Mouse (Mus musculus): ENCODE data around the gene Ip6k1.

Ip6k1 gene

DNA sequence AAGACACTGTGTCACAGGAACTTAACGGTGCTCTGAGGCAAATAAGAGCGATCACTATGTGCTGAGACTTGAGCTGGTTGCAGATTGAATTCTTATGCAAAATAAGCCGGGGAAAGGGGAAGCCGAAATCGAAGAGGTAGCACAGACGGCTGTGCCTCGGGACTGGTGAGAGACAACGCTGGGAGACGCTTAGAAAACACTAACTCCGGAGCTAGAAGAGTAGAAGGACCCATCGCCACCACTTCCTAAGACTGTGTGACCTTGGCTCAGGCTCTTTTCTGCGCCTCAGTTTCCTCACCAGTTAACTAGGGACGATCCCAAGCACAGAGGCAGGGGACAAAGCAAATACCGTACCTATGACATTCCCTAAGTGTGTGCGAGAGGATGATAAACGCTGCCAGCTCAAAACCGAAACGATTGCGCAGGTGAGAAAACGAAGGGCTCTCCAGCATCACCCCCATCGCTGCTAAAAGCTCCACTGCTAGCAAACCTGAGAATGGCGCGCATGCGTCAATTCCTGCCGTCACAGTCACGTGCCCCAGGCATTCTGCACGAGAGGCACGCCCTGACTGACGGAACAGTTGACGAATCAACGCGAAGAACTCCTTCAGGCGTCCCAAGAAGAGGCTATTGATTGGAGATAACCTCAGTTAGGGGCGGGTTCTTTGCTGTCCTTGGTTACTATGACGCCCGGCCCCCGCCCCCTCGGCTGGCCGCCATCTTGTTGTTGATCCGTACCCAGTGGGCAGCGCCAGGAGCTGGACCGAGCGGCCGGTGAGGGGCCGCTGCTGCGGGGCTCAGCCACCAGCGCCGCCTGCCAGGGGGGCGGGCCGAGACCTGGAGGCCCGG, at the start of gene Ip6k1:
Gene Ip6k1 (plus strand): TSS at position 580 of the 849 bp plus-strand sequence.
- peak; percentile 99 for DNase-seq (ENCODE audit: low spot score)

DNA sequence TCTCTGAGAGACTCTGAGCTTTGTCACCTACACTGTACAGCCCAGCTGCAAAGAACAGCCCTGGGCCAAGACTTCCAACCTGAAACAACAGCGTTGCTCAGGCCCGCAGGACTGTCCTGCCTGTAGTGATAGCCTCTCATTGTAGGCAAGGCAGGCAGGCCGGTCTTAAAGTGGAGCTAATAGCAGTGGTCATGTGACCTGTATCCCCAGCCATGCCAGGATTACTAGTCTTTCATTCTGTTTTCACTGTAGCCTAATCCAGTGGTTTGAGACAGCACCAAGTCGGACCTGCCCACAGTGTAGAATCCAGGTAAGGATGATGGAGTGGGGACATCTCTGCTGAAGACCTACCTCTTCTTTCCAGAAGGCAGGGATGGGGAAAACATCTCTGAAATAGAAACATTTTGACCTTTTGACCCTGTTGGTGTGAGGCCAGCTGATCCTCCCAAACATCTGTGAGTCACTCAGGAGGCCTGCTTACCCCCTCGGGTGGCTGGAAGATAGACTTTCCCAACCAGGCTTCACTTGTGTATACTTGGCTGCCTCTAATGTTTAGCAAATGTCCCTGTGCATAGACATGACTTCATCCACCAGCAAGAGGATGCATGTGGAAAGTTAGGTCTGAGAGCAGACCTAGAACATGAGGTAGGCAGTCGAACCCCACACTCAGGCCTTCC, 46.5 kb upstream of the Ip6k1 start:
- DNase-seq (ENCODE audit: low spot score) = no peak

DNA sequence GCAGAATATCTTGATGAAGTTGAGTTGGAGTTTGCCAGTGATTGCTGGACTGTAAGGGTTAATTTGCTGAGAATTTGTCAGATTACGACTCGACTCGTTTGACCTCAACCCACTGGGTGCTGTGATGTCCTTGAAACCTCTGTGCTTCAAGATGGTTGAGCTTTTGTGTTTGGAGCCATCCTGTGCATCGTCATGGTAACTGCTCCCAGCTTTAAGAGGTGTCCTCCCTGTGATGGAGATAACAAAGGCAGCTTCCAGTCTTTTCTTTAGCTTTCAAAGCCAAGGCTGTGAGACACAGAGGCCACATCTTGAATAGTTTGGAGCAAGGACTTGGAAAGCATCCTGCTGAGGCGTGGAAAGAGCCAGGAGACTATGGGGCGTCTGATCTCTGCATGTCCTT, 45.2 kb upstream of the Ip6k1 start:
- no peak for DNase-seq (ENCODE audit: low spot score)

DNA sequence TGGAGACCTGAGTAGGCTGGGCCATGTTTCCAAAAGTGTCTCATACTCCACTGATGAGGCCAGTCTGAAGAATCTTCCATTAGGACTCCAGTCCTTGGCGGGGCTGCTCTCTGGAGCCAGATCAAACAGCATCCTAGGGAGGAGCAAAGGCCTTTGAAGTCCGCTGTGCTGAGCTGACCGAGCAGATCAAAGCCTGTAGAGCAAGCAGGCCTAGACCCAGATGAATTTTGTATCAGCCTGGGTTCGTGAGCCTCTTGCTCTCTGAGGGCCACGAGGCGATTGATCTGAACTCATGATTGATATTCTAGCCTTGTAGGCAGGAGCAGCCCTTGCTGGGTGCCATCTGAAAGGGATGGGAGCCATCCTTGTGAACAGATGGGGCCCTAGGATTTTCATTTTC, 42.4 kb upstream of the Ip6k1 start:
- DNase-seq (ENCODE audit: low spot score) = no peak

DNA sequence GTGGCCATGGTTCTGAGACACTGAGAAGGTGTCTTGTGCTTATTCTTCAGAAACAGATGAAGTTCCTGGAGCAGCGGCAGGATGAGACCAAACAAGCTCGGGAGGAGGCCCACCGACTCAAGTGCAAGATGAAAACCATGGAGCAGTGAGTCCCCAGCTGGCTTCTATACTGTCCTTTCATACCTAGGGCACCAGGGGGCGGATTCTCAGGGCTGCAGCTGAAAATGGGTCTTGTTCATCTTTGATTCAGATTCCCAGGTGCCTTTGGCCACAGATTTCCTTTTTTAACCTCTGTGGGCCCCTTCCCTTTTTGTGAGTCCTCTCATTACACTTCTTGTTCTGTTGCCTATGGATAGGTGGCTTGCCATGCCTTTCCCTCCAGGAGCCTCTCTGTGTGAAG, 41.4 kb upstream of the Ip6k1 start:
- no peak for DNase-seq (ENCODE audit: low spot score)

DNA sequence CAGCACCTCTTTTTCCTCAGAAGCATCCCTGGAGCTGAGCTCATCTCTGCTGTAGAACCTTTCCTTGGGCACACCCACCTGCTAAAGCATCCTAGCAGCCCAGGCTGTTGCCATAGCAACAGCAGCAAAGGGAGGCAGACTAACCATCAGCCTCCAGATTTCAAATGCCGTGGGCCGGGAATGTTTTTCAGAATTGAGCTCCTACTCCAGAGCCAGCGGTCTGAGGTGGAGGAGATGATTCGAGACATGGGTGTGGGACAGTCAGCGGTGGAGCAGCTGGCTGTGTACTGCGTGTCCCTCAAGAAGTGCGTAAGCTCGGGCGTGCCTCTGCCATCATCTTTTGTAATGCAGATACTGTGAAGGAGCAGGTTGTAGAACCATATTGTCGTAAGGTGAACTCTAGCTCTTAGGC, 40.9 kb upstream of the Ip6k1 start:
- no peak for DNase-seq (ENCODE audit: low spot score)

DNA sequence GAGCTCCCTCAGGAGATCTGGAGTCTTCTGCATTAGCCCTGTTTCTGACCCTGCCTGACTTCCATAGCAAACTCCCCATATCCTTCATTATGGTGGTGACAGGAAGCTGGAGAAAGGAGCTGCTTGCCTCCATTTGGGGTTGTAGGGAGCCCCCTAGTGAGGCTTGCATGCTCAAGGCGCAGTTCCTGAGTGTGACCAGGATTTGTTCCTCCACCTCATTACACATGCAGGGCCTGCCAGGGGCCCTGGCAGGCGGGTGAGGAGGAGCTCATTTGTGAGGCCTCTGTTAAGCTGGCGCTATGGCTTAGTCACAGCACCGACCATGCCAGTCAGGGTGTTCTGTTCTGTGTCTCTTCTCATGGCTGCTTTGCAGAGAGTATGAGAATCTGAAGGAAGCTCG, 40.4 kb upstream of the Ip6k1 start:
- DNase-seq (ENCODE audit: low spot score) = no peak

DNA sequence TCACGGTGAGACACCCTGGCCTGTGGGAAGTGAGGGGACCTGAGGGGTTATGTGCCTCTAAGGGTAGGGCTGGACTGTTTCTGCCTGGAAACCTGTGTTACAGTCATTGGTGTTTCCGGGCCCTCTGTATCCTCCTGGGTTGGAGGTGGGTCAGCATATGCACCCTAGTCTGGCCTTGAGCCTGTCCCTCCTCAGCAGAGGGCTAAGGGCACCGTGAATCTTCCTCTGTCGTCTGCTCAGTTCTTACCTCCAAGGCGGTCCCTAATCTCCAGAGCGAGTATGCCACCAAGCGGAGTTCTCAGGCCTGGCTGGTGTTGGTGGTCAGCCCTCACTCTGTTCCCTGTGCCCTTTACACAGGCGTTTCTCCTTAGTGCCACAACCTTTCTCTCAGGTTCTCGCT, 39.4 kb upstream of the Ip6k1 start:
- DNase-seq (ENCODE audit: low spot score) = no peak

DNA sequence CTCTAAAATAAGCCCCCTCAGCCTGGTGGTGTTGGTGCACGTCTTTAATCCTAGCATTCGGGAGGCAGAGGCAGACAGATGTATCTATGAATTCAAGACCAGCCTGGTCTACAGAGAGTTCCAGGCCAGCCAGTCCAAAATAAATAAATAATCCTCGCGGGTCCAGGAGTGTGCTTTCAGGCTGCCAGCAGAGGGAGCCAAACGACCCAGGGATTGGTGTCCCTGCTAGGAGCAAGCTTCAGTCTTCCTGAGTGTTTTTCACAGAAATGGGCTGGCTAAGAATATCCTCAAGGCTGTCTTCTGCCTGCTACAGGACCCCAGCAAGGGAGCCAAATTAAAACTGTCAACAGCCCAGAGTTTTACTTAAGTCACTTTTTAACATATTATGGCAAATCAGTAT, 38.6 kb upstream of the Ip6k1 start:
- DNase-seq (ENCODE audit: low spot score) = peak; percentile 59

DNA sequence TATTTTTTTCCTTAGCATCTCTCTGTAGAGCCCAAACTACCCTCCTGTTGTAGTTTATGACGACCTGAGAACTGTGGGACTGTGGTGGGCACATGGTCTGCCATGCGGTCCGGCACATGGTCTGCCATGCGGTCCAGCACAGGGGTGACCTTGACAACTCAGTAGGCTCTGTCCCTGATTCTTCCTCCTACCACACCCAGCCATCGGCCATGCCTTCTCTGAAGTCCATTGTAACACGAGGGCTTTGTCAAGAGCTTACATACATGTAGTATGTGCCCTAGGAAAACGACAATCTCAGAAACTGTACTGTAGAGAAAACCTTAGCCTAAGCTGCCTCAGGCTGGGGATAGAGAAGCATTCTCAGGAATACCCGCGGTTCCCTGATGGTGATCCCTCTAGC, 37.6 kb upstream of the Ip6k1 start:
- DNase-seq (ENCODE audit: low spot score) = no peak

DNA sequence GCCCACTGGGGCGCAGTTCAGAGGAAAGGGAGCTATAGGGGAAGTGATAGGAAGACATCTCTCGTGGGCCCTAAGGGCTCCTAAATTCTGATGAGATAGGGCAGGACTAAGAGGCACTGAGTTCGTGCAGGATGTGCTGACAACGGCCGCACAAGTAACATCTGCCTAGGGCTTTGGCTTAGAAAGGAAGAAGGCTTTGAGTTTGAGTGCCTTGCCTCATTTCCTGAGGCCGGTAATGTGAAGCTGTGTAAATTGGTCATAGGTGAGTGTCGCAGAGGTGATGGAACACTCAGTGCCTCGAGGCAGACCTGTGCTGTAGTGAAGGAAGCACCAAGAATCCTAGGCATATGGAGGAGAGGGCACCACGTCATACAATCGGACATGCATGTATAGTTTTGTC, 35.6 kb upstream of the Ip6k1 start:
- DNase-seq (ENCODE audit: low spot score) = no peak

DNA sequence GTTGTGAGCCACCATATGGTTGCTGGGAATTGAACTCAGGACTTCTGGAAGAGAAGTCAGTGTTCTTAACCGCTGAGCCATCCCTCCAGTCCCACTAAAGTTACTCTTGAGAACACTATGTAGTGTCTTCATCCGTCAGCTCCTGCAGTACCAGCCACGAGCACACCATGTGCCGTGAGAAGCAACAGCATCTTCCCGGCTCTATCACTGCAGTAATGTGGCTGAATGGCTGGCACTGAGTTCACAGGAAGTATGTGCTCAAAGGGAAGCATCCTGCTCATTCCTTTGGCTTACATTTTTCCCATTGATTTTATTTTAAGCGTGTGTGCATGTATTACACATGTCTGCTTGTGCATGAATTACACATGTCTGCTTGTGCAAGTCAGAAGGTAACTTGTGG, 34.9 kb upstream of the Ip6k1 start:
- DNase-seq (ENCODE audit: low spot score) = no peak

DNA sequence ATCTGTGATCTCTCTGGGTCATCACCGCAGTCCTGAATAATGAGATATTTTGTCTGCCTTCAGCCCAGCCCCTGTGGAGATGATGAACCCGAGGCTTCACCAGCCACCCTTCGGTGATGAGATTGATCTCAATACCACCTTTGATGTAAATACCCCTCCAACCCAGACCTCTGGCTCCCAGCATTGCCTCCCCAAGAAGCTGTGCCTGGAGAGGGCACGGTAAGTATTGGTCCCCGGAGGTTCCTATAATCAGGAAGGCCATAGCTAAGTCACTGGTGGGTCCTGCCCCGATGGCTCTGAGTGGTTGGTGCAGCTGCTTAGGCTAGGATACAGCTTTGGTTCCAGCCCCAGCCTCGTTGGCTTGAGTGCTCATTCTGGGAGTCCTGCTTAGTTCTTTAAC, 33.8 kb upstream of the Ip6k1 start:
- no peak for DNase-seq (ENCODE audit: low spot score)

DNA sequence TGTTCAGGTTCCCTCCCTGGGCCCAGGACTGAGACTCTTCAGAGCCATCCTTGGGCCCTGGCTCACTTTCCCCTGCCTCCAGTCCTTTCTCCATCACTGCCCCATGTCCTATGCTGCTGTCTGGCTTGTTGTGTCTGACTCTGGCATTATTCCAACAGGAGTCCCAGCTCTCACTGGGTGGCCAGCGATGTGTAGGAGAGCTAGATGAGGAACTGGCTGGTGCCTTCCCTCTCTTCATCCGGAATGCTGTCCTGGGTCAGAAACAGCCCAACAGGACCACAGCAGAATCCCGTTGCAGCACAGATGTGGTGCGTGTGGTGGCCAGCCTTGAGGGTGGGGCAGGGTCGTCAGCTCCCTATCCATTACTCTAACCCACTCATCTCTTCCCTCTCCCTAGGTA, 32.0 kb upstream of the Ip6k1 start:
- DNase-seq (ENCODE audit: low spot score) = no peak

DNA sequence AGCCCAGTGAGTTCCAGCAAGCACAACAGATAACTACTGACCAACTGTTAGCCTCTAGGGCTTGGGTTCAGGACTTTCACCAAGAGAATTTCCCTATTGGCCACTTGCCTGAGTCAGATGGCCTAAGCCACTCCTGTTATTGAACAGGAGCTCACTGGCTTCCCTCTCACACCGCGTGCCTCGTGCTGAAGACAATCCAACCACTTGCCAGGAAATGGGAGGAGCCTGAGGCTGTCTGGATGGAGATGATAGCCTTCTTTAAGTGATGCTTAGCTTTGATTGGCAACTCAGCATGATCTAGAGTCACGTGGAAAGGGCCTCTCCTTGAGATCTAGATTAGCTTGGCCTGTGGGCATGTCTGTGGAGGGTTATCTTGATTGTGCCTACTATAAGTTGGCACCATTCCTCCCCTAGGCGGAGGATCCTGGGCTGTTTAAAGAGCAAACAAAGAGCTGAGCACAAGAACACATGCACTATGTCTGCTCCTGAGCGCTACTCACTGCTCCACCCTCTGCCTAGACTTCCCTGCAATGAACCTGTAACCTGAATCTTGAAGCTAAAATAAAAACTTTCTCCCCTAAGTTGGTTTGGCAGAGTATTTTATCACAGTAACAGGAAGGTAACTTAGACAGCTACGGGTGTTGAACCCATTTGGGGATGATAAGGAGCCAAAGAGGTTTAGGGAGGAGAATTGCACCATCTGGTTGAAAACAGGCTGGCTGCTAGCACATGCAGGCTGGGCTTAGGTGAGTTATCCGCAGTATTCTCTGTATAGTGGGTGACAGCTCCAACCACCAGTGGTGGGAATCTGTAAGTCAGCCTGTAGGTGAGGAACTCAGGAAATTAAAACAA, 30.4 kb upstream of the Ip6k1 start:
- DNase-seq (ENCODE audit: low spot score) = peak; percentile 69

DNA sequence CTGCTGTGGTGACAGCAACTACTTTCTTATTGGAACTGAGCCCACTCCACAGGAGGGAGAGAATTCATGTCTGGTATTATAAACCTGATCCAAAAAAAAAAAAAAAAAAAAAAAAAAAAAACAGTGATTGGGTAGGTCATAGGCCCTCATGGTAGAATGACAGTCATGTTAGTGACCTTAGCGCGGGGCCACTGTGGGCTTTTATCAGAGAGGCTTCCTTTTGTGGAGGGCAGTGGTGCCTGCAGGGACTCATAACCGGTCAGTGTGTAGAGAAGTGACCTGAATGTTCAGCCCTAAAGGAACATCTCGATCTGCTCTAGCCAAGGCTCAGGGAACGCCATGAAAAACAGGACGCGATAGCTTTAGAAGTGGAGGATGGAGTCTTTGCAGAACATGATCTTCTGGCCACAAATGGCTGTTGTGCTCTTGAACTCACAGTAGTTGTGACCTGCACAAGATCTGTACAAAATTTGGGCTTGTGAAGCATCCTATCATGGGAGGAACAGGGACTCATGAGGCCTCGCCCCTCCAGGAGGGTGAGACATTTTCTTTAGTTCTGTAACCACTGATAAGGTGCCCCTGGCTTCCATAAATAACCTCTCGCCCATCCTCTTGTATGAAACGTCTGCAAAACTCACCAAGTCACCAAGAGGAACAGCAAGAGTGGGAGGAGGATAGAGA, 27.7 kb upstream of the Ip6k1 start:
- DNase-seq (ENCODE audit: low spot score) = peak; percentile 38

DNA sequence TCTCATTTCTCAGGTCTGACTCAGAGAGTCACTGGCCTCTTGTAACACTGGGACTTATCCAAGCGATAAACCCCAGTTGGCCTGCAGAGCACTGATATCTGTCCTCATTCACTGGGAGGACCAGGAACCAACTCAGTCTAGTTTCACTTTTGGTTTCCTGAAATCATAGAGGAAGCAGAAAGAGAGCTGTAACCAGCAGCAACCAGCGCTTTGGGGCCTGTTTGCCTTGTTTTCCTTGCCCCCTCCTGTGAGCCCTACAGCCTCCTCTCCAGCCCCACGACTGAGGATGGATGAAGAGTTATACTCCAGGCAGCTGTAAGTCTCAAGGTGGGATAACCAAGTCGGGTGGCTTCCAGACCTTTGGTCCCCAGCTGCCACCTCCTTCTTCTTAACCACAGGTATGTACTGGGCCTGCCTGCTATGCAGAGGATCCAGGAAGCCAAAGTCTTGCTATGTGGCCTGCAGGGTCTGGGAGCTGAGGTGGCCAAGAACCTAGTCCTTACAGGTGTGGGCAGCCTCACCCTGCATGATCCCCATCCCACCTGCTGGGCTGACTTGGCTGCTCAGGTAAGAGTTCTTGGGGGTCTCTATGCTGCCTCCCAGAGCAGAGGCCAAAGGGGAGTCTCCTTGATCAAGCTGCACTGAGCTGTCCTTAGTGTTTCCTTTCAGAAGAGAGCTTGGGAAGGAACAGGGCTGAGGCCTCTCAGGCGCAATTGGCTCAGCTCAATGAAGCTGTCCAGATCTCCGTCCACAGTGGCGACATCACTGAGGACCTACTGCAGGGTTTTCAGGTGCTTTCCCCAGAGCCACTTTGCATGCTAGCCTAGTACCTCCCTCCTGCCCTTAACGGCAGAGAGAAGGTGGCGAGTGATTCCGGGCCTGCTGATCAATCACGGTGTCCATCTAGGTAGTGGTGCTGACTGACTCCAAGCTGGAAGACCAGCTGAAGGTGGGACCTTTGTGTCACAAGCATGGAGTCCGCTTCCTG, 26.6 kb upstream of the Ip6k1 start, which contains the start of gene Uba7:
Gene Uba7 (plus strand): TSS at position 107 of the 988 bp plus-strand sequence.
- peak; percentile 67 for DNase-seq (ENCODE audit: low spot score)

DNA sequence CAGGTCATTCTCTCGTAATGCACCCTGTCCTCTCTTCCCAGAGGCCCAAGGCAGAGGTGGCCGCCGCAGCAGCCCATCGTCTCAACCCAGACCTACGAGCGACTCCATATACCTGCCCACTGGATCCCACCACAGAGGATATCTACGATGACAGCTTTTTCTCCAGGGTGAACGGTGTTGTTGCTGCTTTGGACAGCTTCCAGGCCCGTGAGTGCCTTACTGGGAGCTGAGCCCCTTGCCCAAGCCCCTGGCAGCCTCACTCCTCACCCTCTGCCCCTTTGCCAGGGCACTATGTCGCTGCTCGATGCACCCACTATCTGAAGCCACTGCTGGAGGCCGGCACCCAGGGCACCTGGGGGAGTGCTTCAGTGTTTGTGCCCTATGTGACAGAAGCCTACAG, 23.5 kb upstream of the Ip6k1 start:
- no peak for DNase-seq (ENCODE audit: low spot score)

DNA sequence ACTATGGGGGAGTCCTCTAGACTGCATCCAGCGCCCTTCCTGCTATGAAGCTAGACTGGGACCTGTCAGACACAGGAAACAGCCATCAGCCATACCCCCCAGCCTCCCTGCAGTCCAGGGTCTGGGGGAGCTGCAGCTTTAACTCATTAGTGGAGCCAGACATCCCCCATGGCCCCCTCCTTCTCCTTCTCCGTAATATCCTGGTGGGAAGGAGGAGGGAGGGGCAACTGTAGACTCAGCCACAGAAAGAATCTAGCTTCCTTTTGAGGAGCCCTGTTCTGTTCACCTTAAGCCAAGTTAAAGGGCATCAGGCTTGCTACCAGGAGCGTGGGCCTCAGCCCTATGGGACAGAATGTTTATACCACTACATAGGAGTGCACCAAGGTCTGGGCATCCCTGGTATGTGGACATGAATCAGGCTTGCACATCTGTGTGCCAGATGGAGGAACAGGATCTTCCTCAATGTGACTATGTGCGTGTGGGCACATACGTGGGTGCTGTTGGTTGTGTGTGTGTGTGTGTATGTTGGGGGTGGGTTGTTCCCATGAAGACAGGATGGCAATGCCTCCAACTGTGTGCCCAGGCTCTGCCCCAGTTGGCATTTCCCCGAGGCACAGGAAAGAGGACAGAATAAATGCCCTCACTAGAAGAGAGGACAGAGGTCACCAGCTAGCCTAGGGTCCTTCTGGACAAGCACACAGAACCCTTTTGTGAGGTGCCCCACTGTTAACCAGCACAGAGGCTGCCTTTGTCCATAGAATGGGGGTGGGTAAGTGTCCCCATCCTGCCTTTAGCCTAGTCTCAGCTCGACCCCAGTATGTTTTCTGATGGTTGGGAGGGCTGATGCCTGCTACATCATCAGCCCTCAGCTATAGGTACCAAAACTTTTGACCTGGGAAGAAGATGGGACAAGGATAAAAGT, 20.4 kb upstream of the Ip6k1 start:
- no peak for DNase-seq (ENCODE audit: low spot score)

All from spleen, adult 12 weeks (tissue).